Comparison of ENCODE assay signal across 16 mouse cellular contexts in the genomic region with DNA sequence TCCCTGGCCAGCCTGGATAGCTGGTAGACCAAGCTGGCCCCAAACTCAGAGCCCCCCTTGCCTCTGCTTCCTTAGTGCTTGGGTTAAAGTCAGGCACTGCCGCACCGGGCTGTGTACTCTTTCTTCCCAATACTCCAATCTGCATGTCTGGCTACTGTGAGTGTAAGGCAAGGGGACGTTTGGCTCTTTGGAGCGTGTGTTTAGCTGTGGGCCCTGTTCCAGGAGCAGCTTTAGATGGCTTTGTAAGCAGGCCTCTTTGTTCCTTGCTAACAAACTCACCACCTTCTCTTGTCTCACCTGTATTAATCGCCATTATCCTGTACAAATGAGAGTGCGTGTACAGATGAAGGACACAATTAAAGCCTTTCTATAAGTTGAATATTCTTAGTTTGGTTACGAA.
DNase-seq lines count a peak whose midpoint lies in the region; ATAC-seq and TF ChIP-seq lines count a peak whose summit lies in the region.
"Had no signal": no experiment of that assay in that cellular context is flagged by ENCODE, and none has a peak within 500 bp of the region (broad histone marks: within the 10 kb centered on the region; RNA-seq: fewer than 3 reads in every experiment).

No protein-coding gene starts in this region.

- DNase-seq in forebrain, embryonic 11.5 days (ENCODE audit: low spot score), result no peak
- DNase-seq in limb, embryonic 10.5 days (ENCODE audit: low spot score), result no peak
- DNase-seq in adrenal gland, postnatal 36 days, result no peak
- DNase-seq in left cerebral cortex, adult 2 months (ENCODE audit: extremely low spot score in 1 of 2, low spot score in 2 of 2), result no peak
- DNase-seq: adrenal gland, postnatal 25 days; B cell, adult 2 months; cerebellum, adult 9-11 months; heart, postnatal 14 days; spleen, adult 18-20 months; thymus, postnatal 14 days had no signal

- no peak overlapping the region for H3K4me3 ChIP-seq in forebrain, embryonic 13.5 days
- H3K4me3 ChIP-seq in forebrain, embryonic 11.5 days (ENCODE audit: low read depth, low read length), result no peak overlapping the region
- H3K4me3 ChIP-seq in limb, embryonic 12.5 days (replicated peaks), result no peak overlapping the region
- H3K4me3 ChIP-seq in limb, embryonic 10.5 days, result no peak overlapping the region
- H3K4me3 ChIP-seq in forebrain, embryonic 16.5 days (replicated peaks; ENCODE audit: low read length), result no peak overlapping the region
- no peak overlapping the region for H3K4me3 ChIP-seq in neural tube, embryonic 15.5 days (replicated peaks)
- H3K4me3 ChIP-seq in left cerebral cortex, adult 2 months, result no peak overlapping the region
- H3K4me3 ChIP-seq: erythroblast, embryonic 14.5 days had no signal

- H3K27ac ChIP-seq in forebrain, embryonic 13.5 days, result peak overlapping the region; percentile 74
- no peak overlapping the region for H3K27ac ChIP-seq in forebrain, embryonic 11.5 days (ENCODE audit: low read depth, low read length)
- H3K27ac ChIP-seq in limb, embryonic 12.5 days, result 0 out of 2 replicates have a peak overlapping the region, but pooled peaks have one; percentile 35
- H3K27ac ChIP-seq in limb, embryonic 10.5 days, result no peak overlapping the region
- H3K27ac ChIP-seq in forebrain, embryonic 16.5 days (ENCODE audit: low read length), result peak overlapping the region; percentile 39; the same call in 1 of the 2 replicates
- H3K27ac ChIP-seq in neural tube, embryonic 15.5 days (replicated peaks), result peak overlapping the region; percentile 28; the same call in 1 of the 2 replicates
- H3K27ac ChIP-seq in left cerebral cortex, adult 2 months, result no peak overlapping the region; the same call in 1 of the 2 replicates

- WGBS in forebrain, embryonic 13.5 days, result 49% methylated on average over 7 of the region's 7 CpGs
- WGBS in forebrain, embryonic 11.5 days, result 85% methylated on average over 7 of the region's 7 CpGs
- 86% methylated on average over 7 of the region's 7 CpGs for WGBS in limb, embryonic 12.5 days
- WGBS in limb, embryonic 10.5 days, result 94% methylated on average over 7 of the region's 7 CpGs
- WGBS in forebrain, embryonic 16.5 days, result 20% methylated on average over 7 of the region's 7 CpGs
- 72% methylated on average over 7 of the region's 7 CpGs for WGBS in neural tube, embryonic 15.5 days

- no peak for ATAC-seq in forebrain, embryonic 13.5 days
- no peak for ATAC-seq in forebrain, embryonic 11.5 days (replicated peaks; ENCODE audit: low FRiP score)
- ATAC-seq in limb, embryonic 12.5 days (ENCODE audit: insufficient number of reproducible peaks, insufficient read depth, low FRiP score, low TSS enrichment, low read depth), result no peak
- ATAC-seq in forebrain, embryonic 16.5 days, result peak; percentile 9; the same call in 1 of the 2 replicates
- no peak for ATAC-seq in neural tube, embryonic 15.5 days (ENCODE audit: low FRiP score)

- intact Hi-C loops in left cerebral cortex, adult 2 months (cut with DNase I), result no loop called here

- no peak overlapping the region for H3K4me2 ChIP-seq in forebrain, embryonic 13.5 days
- no peak overlapping the region for H3K4me2 ChIP-seq in forebrain, embryonic 11.5 days (ENCODE audit: low read depth, low read length, severe bottlenecking)
- H3K4me2 ChIP-seq in limb, embryonic 12.5 days, result no peak overlapping the region
- H3K4me2 ChIP-seq in forebrain, embryonic 16.5 days (ENCODE audit: low read length), result no peak overlapping the region
- H3K4me2 ChIP-seq in neural tube, embryonic 15.5 days, result no peak overlapping the region
- H3K4me2 ChIP-seq: heart, embryonic 11.5 days had no signal

- no peaks in the 10 kb centered on the region for H3K9me3 ChIP-seq in forebrain, embryonic 13.5 days (replicated peaks)
- H3K9me3 ChIP-seq in forebrain, embryonic 11.5 days (ENCODE audit: control insufficient read depth, low read length), result no peaks in the 10 kb centered on the region
- H3K9me3 ChIP-seq in limb, embryonic 12.5 days, result no peaks in the 10 kb centered on the region
- H3K9me3 ChIP-seq in limb, embryonic 10.5 days (replicated peaks), result no peaks in the 10 kb centered on the region
- H3K9me3 ChIP-seq in forebrain, embryonic 16.5 days (ENCODE audit: control insufficient read depth, low read length), result no peaks in the 10 kb centered on the region
- no peaks in the 10 kb centered on the region for H3K9me3 ChIP-seq in neural tube, embryonic 15.5 days (replicated peaks)

- no peak for TF ChIP-seq CTCF in left cerebral cortex, adult 2 months (IDR thresholded peaks at IDR 0.05)

- H3K4me1 ChIP-seq in forebrain, embryonic 13.5 days, result peaks cover 62% of the 10 kb centered on the region
- peaks cover 5% of the 10 kb centered on the region; the same call in 1 of the 2 replicates for H3K4me1 ChIP-seq in forebrain, embryonic 11.5 days (replicated peaks; ENCODE audit: control insufficient read depth, insufficient read depth, low read length)
- H3K4me1 ChIP-seq in limb, embryonic 12.5 days (replicated peaks), result no peaks in the 10 kb centered on the region; the same call in 1 of the 2 replicates
- H3K4me1 ChIP-seq in limb, embryonic 10.5 days, result peaks cover 16% of the 10 kb centered on the region
- H3K4me1 ChIP-seq in forebrain, embryonic 16.5 days (replicated peaks; ENCODE audit: control insufficient read depth, insufficient read depth, low read length), result peaks cover 38% of the 10 kb centered on the region
- peaks cover 31% of the 10 kb centered on the region for H3K4me1 ChIP-seq in neural tube, embryonic 15.5 days

- no peak overlapping the region for H3K9ac ChIP-seq in forebrain, embryonic 13.5 days
- H3K9ac ChIP-seq in forebrain, embryonic 11.5 days (ENCODE audit: low read length), result no peak overlapping the region
- H3K9ac ChIP-seq in limb, embryonic 12.5 days (replicated peaks), result no peak overlapping the region
- H3K9ac ChIP-seq in forebrain, embryonic 16.5 days (replicated peaks; ENCODE audit: low read depth, low read length), result no peak overlapping the region
- H3K9ac ChIP-seq in neural tube, embryonic 15.5 days (replicated peaks), result no peak overlapping the region

- H3K36me3 ChIP-seq in forebrain, embryonic 13.5 days (ENCODE audit: poor library complexity, severe bottlenecking), result peaks cover 42% of the 10 kb centered on the region
- peaks cover 10% of the 10 kb centered on the region; the same call in 1 of the 2 replicates for H3K36me3 ChIP-seq in forebrain, embryonic 11.5 days (ENCODE audit: control insufficient read depth, insufficient read depth, low read length)
- H3K36me3 ChIP-seq in limb, embryonic 12.5 days, result peaks cover 52% of the 10 kb centered on the region
- H3K36me3 ChIP-seq in limb, embryonic 10.5 days, result peaks cover 57% of the 10 kb centered on the region
- peaks cover 10% of the 10 kb centered on the region for H3K36me3 ChIP-seq in forebrain, embryonic 16.5 days (ENCODE audit: control insufficient read depth, insufficient read depth)
- peaks cover 27% of the 10 kb centered on the region for H3K36me3 ChIP-seq in neural tube, embryonic 15.5 days

- no peaks in the 10 kb centered on the region for H3K27me3 ChIP-seq in forebrain, embryonic 13.5 days
- no peaks in the 10 kb centered on the region for H3K27me3 ChIP-seq in forebrain, embryonic 11.5 days (ENCODE audit: control insufficient read depth, insufficient read depth, low read length)
- H3K27me3 ChIP-seq in limb, embryonic 12.5 days, result no peaks in the 10 kb centered on the region
- H3K27me3 ChIP-seq in limb, embryonic 10.5 days (ENCODE audit: low read depth, poor library complexity, severe bottlenecking), result no peaks in the 10 kb centered on the region
- no peaks in the 10 kb centered on the region for H3K27me3 ChIP-seq in forebrain, embryonic 16.5 days (replicated peaks; ENCODE audit: control insufficient read depth, insufficient read depth, low read length)
- no peaks in the 10 kb centered on the region for H3K27me3 ChIP-seq in neural tube, embryonic 15.5 days (replicated peaks)

Comparison
In these comparisons a context has a peak if more than half of its experiments do, and no peak if none do; other contexts are left out.
1. H3K27ac ChIP-seq: peak in forebrain, embryonic 13.5 days (single experiment), limb, embryonic 12.5 days (single experiment), forebrain, embryonic 16.5 days (single experiment) and neural tube, embryonic 15.5 days (single experiment); none in forebrain, embryonic 11.5 days (single experiment), limb, embryonic 10.5 days (single experiment) and left cerebral cortex, adult 2 months (single experiment).